Mouse (Mus musculus): ENCODE results near the gene Twnk. TPM values are rescaled to one million over a fixed set of nuclear protein-coding genes. Genes with fewer than 3 reads are reported as not detected.

The Twnk gene
- polyA plus RNA-seq, 1 experiment = 2.0 TPM

DNA sequence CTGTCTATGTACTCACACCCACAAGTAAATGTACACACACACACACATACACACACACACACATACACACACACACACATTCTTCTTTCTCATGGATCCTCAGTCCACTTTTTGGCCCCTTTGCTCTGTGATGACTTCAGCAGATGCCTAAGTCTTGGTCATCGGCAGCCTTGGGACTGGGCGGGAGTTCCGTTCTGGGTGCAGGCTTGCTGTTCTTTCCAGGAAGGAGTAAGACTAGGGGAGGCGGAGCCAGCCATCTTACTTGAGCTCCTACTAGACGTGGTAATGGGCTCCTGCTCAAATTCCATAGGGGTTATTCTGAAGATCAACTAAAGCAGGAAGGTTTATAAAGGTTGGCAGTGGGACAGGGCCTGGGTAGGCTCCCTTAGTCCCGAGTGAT lies 14.9 kb downstream of the Twnk start:
- Histone ChIP-seq H3K9me3 (no peaks in the 10 kb centered on the region), H3K4me1 (peaks cover 70% of the 10 kb centered on the region), H3K36me3 (replicated peaks; ENCODE audit: low read length) (peaks cover 47% of the 10 kb centered on the region), H3K4me3 (replicated peaks) (no peak overlapping the region), H3K27me3 (replicated peaks) (no peaks in the 10 kb centered on the region)
- TF ChIP-seq FLI1 (IDR thresholded peaks at IDR 0.05; ENCODE audit: low read length) (no peak), GATA1 (IDR thresholded peaks at IDR 0.05; ENCODE audit: borderline replicate concordance, low read length) (no peak)

DNA sequence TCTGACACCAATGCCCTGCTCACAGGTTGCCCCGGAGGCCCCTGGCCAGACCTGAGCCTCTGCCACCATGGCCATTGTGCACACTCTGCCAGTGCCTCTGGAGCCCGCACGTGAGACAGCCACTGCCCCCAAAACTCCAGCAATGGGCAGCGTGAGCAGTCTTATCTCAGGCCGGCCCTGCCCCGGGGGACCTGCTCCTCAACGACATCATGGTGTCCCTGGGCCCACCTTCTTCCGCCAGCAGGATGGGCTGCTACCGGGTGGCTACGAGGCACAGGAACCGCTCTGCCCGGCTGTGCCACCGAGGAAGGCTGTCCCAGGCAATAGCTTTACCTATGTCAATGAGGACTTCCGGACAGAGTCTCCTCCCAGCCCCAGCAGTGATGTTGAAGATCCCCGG lies 15.9 kb downstream of the Twnk start:
- Histone ChIP-seq H3K4me3 (replicated peaks) (no peak overlapping the region), H3K9me3 (no peaks in the 10 kb centered on the region), H3K27me3 (replicated peaks) (no peaks in the 10 kb centered on the region), H3K4me1 (peaks cover 65% of the 10 kb centered on the region), H3K36me3 (replicated peaks; ENCODE audit: low read length) (peaks cover 57% of the 10 kb centered on the region)
- TF ChIP-seq FLI1 (IDR thresholded peaks at IDR 0.05; ENCODE audit: low read length) (no peak), GATA1 (IDR thresholded peaks at IDR 0.05; ENCODE audit: borderline replicate concordance, low read length) (no peak)

DNA sequence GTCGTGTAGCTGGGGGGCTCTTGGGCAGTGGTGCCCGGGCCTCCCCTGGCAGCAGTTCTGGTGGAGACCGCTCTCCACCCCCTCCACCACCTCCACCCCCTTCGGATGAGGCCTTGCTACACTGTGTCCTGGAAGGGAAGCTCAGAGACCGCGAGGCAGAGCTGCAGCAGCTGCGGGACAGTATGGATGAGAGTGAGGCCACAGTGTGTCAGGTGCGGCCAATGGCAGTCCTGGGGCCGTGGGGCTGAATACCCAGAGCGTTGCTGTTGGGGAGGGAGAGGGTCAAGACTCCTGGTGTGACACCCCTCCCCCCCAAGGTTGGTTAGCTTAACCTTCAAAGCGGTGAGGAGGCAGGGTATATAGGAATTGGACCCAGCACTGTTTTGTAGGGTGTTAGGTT lies 18.5 kb downstream of the Twnk start:
- TF ChIP-seq FLI1 (IDR thresholded peaks at IDR 0.05; ENCODE audit: low read length) (no peak), GATA1 (IDR thresholded peaks at IDR 0.05; ENCODE audit: borderline replicate concordance, low read length) (no peak)
- Histone ChIP-seq H3K9me3 (no peaks in the 10 kb centered on the region), H3K36me3 (replicated peaks; ENCODE audit: low read length) (peaks cover 77% of the 10 kb centered on the region), H3K27me3 (replicated peaks) (peaks cover 5% of the 10 kb centered on the region), H3K4me1 (peaks cover 45% of the 10 kb centered on the region), H3K4me3 (replicated peaks) (no peak overlapping the region)

DNA sequence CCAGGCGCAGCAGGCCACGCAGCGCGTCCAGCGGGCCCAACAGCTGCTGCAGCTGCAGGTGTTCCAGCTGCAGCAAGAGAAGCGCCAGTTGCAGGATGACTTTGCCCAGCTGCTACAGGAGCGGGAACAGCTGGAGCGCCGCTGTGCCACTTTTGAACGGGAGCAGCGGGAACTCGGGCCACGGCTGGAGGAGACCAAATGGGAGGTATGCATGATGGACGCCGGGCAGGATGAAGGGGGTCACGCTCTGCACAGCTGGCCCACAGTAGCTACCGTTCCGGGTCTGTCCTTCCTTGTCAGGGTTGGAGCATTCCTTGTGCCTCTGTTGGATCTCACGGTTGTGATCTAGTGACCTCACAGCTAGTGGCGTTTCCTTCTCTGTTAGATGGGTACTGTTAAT lies 19.3 kb downstream of the Twnk start:
- no peaks in the 10 kb centered on the region for H3K9me3 ChIP-seq
- H3K4me3 ChIP-seq (replicated peaks) = no peak overlapping the region
- H3K36me3 ChIP-seq (replicated peaks; ENCODE audit: low read length) = peaks cover 74% of the 10 kb centered on the region
- peaks cover 7% of the 10 kb centered on the region for H3K27me3 ChIP-seq (replicated peaks)
- H3K4me1 ChIP-seq = peaks cover 41% of the 10 kb centered on the region
- TF ChIP-seq FLI1 (IDR thresholded peaks at IDR 0.05; ENCODE audit: low read length) = no peak
- TF ChIP-seq GATA1 (IDR thresholded peaks at IDR 0.05; ENCODE audit: borderline replicate concordance, low read length) = no peak

DNA sequence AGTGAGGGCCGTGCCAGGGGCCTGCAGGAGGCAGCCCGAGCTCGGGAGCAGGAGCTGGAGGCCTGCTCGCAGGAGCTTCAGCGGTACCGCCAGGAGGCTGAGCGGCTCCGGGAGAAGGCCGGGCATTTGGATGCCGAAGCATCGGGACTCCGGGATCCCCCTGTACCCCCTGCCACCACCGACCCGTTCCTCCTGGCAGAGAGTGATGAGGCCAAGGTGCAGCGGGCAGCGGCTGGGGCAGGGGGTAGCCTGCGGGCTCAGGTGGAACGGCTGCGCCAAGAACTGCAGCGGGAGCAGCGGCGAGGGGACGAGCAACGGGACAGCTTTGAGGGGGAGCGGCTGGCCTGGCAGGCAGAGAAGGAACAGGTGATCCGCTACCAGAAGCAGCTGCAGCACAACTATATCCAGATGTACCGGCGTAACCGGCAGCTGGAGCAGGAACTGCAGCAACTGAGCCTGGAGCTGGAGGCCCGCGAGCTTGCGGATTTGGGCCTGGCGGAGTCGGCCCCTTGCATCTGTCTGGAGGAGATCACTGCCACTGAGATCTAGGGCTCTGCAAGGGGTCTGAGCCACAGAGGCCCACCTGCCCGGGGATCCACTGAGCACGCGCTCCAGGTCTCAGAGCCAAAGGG lies 20.6 kb downstream of the Twnk start:
- no peaks in the 10 kb centered on the region for H3K9me3 ChIP-seq
- peaks cover 66% of the 10 kb centered on the region for H3K36me3 ChIP-seq (replicated peaks; ENCODE audit: low read length)
- peaks cover 42% of the 10 kb centered on the region for H3K4me1 ChIP-seq
- H3K27me3 ChIP-seq (replicated peaks) = peaks cover 7% of the 10 kb centered on the region
- no peak overlapping the region for H3K4me3 ChIP-seq (replicated peaks)
- TF ChIP-seq GATA1 (IDR thresholded peaks at IDR 0.05; ENCODE audit: borderline replicate concordance, low read length) = no peak
- TF ChIP-seq FLI1 (IDR thresholded peaks at IDR 0.05; ENCODE audit: low read length) = no peak

DNA sequence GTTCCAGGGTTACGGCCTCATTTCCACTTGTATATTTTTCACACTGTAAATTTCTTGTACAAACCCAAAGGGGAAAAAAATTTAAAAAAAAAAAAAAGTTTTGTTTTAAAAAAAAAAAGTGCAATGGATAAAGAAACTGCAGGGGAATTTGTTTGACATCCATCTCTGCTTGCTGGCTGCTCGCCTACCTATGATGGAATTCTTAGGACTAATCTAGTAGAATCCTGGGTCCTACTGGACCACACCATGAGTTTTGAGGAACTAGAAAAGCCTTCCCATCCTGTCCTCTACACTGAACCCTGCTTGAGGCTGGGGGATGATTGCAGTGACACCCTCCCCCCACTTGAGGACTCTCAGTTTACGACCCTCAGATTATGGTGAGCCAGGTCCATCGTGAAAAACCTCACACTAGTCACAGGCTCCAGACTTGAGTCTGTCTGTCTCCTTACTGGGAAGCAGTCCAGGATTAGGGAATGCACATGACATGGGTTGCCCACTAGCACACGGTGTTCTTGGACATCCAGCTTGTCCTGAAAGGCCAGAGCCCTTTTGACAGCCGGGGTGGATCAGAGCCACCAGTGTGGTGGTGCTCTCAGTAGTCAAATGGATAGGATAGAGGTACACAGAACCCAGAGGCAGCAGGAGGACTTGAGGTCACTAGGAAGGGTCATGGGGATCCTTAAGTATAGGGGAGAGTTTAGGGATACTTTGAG lies 21.7 kb downstream of the Twnk start:
- H3K27me3 ChIP-seq (replicated peaks) = peaks cover 7% of the 10 kb centered on the region
- TF ChIP-seq FLI1 (IDR thresholded peaks at IDR 0.05; ENCODE audit: low read length) (no peak), GATA1 (IDR thresholded peaks at IDR 0.05; ENCODE audit: borderline replicate concordance, low read length) (no peak)
- peaks cover 46% of the 10 kb centered on the region for H3K4me1 ChIP-seq
- H3K4me3 ChIP-seq (replicated peaks) = no peak overlapping the region
- H3K9me3 ChIP-seq = no peaks in the 10 kb centered on the region
- peaks cover 56% of the 10 kb centered on the region for H3K36me3 ChIP-seq (replicated peaks; ENCODE audit: low read length)

DNA sequence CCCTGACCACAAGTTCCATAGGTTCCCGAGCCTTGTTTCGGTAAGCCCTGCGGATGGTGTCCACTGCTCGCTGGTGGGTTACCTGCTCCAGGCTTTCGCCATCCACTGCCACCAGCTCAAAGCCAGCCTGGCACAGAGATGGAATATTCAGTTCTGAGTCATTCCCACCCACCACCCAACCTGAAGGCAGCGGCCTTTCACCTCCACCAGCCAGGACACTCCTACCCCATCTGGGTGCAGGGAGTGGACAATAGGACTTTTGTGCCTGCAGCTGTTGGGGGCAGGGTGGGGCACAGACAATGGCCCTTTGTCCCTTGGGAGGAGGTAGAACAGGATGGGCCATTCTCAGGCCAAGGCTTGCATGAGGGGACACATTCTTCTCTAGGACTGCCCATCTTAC lies 22.4 kb downstream of the Twnk start:
- Histone ChIP-seq H3K36me3 (replicated peaks; ENCODE audit: low read length) (peaks cover 49% of the 10 kb centered on the region), H3K4me1 (peaks cover 48% of the 10 kb centered on the region), H3K4me3 (replicated peaks) (no peak overlapping the region), H3K9me3 (no peaks in the 10 kb centered on the region), H3K27me3 (replicated peaks) (peaks cover 7% of the 10 kb centered on the region)
- TF ChIP-seq FLI1 (IDR thresholded peaks at IDR 0.05; ENCODE audit: low read length) (no peak), GATA1 (IDR thresholded peaks at IDR 0.05; ENCODE audit: borderline replicate concordance, low read length) (no peak)

DNA sequence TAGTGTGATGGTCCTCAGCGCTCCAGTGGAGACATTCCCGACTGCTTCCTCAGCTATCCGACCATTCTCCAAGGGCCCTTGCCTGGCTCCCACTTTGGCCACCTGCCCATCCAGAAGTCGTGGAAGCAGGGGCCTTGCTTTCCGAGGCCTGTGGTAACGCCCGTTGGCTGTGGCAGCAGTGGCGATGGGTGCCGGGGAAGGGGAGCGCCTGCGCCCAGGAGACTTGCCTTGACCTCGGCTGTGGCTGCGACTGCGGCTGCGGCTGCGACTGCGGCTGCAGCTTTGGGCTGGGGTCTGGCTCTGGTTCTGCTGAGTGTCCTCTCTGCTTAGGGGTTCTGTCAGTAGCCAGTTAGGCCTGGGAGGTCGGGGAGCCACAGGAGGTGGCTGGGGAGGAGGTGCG lies 23.3 kb downstream of the Twnk start:
- Histone ChIP-seq H3K27me3 (replicated peaks) (peaks cover 7% of the 10 kb centered on the region), H3K36me3 (replicated peaks; ENCODE audit: low read length) (peaks cover 44% of the 10 kb centered on the region), H3K9me3 (no peaks in the 10 kb centered on the region), H3K4me1 (peaks cover 44% of the 10 kb centered on the region), H3K4me3 (replicated peaks) (no peak overlapping the region)
- TF ChIP-seq FLI1 (IDR thresholded peaks at IDR 0.05; ENCODE audit: low read length) (no peak), GATA1 (IDR thresholded peaks at IDR 0.05; ENCODE audit: borderline replicate concordance, low read length) (no peak)

DNA sequence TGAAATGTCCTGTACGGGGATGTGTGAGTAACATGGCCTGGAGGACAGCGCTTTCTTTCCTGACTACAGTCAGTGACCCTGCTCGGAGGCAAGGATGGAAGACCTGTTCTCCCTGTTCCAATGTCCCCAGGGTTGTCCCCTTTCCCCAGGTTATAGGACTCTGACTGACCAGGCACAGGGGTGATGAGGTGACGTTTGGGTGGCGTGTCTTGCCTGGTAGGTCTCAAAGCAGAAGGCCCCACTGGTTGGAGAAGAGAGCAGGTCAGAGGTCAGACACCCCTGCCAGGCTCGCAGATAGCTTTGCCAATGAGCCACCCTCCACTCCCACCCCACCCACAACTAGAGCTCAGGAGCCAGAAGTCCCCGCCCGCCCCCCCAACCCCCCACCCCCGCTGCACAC lies 24.1 kb downstream of the Twnk start:
- H3K4me1 ChIP-seq = peaks cover 39% of the 10 kb centered on the region
- no peak overlapping the region for H3K4me3 ChIP-seq (replicated peaks)
- H3K9me3 ChIP-seq = no peaks in the 10 kb centered on the region
- peaks cover 37% of the 10 kb centered on the region for H3K36me3 ChIP-seq (replicated peaks; ENCODE audit: low read length)
- H3K27me3 ChIP-seq (replicated peaks) = peaks cover 7% of the 10 kb centered on the region
- no peak for TF ChIP-seq FLI1 (IDR thresholded peaks at IDR 0.05; ENCODE audit: low read length)
- TF ChIP-seq GATA1 (IDR thresholded peaks at IDR 0.05; ENCODE audit: borderline replicate concordance, low read length) = no peak

DNA sequence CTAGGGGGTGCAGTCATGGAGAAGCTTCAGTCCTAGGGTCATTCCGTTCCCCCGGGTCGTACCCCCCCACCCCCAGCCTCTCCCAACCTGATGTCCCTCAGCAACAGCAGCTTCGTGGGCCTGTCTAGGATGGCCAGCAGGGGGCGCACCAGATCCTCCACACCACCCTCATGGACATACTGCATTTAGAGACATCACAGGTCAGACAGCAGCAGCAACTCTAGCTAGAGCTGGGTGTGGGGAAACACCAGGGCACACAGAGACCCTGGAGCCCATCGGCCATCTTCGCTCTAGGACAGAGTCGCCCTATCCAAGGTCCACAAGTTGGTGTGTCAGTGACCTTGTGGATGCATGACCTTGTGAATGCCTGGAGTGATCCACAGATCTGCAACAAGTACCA lies 24.6 kb downstream of the Twnk start:
- H3K27me3 ChIP-seq (replicated peaks) = peaks cover 10% of the 10 kb centered on the region
- TF ChIP-seq GATA1 (IDR thresholded peaks at IDR 0.05; ENCODE audit: borderline replicate concordance, low read length) (no peak), FLI1 (IDR thresholded peaks at IDR 0.05; ENCODE audit: low read length) (no peak)
- peak overlapping the region; percentile 91 for H3K4me3 ChIP-seq (replicated peaks)
- no peaks in the 10 kb centered on the region for H3K9me3 ChIP-seq
- H3K36me3 ChIP-seq (replicated peaks; ENCODE audit: low read length) = peaks cover 32% of the 10 kb centered on the region
- H3K4me1 ChIP-seq = peaks cover 36% of the 10 kb centered on the region
